Mouse (Mus musculus) erythroblast, embryonic 14.5 days (primary cell): Measurements from ENCODE around the gene Cnot4. TPM values are rescaled to one million over a fixed set of nuclear protein-coding genes. Genes with fewer than 3 reads are reported as not detected.
A peak's percentile ranks its signal among the peaks of the same experiment; 100 is the strongest.

ENCODE experiments used
- H3K27me3 ChIP-seq: 2 replicates; pipeline ENCODE4 v1.6.1; 2012; ENCODE audit warnings: inconsistent platforms; ENCODE audit not compliant: control insufficient read depth
- H3K36me3 ChIP-seq: 2 replicates; pipeline ENCODE4 v1.6.1; 2012; ENCODE audit warnings: mild to moderate bottlenecking, inconsistent platforms; ENCODE audit not compliant: control insufficient read depth
- H3K4me1 ChIP-seq: 2 replicates; pipeline ENCODE4 v1.6.1; 2012; ENCODE audit warnings: inconsistent platforms; ENCODE audit not compliant: control insufficient read depth
- H3K4me3 ChIP-seq: replicated peaks from 2 replicates; pipeline ENCODE3; 2012; ENCODE audit warnings: moderate library complexity, mild to moderate bottlenecking, inconsistent platforms
- H3K9me3 ChIP-seq: 2 replicates; pipeline ENCODE4 v1.6.1; 2012; ENCODE audit warnings: low read length, inconsistent platforms, mixed read lengths; ENCODE audit not compliant: control insufficient read depth
- GATA1 ChIP-seq: IDR thresholded peaks from 2 replicates; pipeline ENCODE4 v1.6.1; 2012; ENCODE audit warnings: low read length, inconsistent platforms, mixed read lengths
- TAL1 ChIP-seq: IDR thresholded peaks from 3 replicates; pipeline ENCODE4 v1.6.1; 2012; ENCODE audit warnings: low read length, inconsistent platforms, mixed read lengths
- polyA plus RNA-seq: library from polyadenylated mRNA; stranded (reverse); fragments of >175 nt; gene quantifications from 2 replicates; pipeline ENCODE4 v1.2.3, GENCODE M21; 2012

Cnot4 gene
- polyA plus RNA-seq, 1 experiment, result 0.46 TPM

DNA sequence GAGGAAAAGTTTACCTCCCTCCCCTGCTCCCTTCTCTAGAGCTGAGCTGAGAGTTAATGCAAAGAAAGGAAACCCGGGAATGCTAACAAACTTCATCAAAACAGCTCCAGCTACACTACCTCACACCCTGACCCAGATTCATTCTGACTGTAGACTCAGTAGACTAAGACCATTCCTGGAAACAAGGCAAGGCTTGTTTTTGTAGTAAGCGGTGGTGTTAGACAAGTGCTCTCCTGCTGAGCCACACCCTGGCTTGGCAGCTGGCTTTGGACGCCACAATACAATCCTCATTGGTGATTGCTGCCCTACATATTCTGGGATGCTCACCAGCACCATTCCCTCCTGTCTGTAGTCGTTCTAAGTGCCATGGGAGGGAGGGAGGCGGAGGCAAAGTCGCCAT lies 106.3 kb downstream of the Cnot4 start:
- H3K9me3 ChIP-seq, result no peaks in the 10 kb centered on the region
- peaks cover 13% of the 10 kb centered on the region for H3K36me3 ChIP-seq
- H3K27me3 ChIP-seq, result no peaks in the 10 kb centered on the region
- no peak overlapping the region for H3K4me3 ChIP-seq
- no peaks in the 10 kb centered on the region for H3K4me1 ChIP-seq
- no peak for TF ChIP-seq GATA1
- TF ChIP-seq TAL1, result no peak

DNA sequence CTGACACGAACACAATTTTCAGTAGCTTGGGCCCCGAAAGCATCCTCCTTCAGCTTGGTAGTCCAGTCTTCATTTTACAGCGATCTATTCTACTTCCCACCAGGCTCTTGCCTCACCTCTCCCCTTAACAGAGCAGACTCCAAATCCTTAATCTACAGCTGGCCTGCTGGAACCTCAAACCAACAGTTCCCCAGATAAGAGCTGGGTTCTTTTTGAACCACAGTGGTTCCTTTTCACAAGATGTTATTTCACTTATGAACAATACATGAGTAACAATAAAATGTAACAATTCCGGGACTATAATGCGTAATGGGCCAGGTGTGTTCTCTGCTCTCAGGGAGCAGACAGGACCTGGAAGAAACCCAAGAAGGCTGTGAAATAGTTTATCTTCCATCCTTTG lies 116.9 kb downstream of the Cnot4 start:
- Histone ChIP-seq H3K36me3 (peaks cover 12% of the 10 kb centered on the region), H3K4me1 (no peaks in the 10 kb centered on the region), H3K9me3 (no peaks in the 10 kb centered on the region), H3K27me3 (no peaks in the 10 kb centered on the region), H3K4me3 (no peak overlapping the region)
- TF ChIP-seq TAL1, result no peak
- TF ChIP-seq GATA1, result no peak

DNA sequence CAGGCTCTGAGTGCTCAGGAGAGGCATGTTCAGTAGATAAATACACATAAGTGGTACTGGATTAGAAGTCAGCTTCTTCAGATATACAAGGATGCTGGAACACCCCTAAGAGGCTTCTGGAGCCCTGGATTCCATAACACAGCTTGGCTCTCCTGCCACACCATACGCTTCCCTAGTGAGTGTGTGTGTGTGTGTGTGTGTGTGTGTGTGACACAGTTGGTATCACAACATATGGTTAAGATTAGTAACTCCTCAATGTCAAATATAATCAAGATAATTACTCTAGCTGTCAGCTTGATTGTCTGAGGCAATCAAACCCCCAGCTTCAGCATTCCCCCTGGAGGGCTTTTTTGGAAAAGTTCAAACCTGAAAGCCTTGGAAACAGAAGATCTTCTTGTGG lies 121.6 kb downstream of the Cnot4 start:
- Histone ChIP-seq H3K27me3 (no peaks in the 10 kb centered on the region), H3K36me3 (no peaks in the 10 kb centered on the region), H3K4me3 (no peak overlapping the region), H3K9me3 (no peaks in the 10 kb centered on the region), H3K4me1 (no peaks in the 10 kb centered on the region)
- no peak for TF ChIP-seq GATA1
- no peak for TF ChIP-seq TAL1

GRCm38 (mm10) chr6:35010705-35011104 lies 122.8 kb downstream of the Cnot4 start:
- H3K4me3 ChIP-seq, result no peak overlapping the region
- TF ChIP-seq GATA1 (no peak), TAL1 (no peak)
- no peaks in the 10 kb centered on the region for H3K4me1 ChIP-seq
- H3K27me3 ChIP-seq, result no peaks in the 10 kb centered on the region
- no peaks in the 10 kb centered on the region for H3K9me3 ChIP-seq
- no peaks in the 10 kb centered on the region for H3K36me3 ChIP-seq

- no peaks in the 10 kb centered on the region for H3K9me3 ChIP-seq
- no peaks in the 10 kb centered on the region for H3K27me3 ChIP-seq
- TF ChIP-seq GATA1, result no peak
- no peaks in the 10 kb centered on the region for H3K36me3 ChIP-seq
- no peaks in the 10 kb centered on the region for H3K4me1 ChIP-seq
- H3K4me3 ChIP-seq, result no peak overlapping the region
These were observed 131.3 kb downstream of the Cnot4 start for GRCm38 (mm10) chr6:35002261-35002669.

DNA sequence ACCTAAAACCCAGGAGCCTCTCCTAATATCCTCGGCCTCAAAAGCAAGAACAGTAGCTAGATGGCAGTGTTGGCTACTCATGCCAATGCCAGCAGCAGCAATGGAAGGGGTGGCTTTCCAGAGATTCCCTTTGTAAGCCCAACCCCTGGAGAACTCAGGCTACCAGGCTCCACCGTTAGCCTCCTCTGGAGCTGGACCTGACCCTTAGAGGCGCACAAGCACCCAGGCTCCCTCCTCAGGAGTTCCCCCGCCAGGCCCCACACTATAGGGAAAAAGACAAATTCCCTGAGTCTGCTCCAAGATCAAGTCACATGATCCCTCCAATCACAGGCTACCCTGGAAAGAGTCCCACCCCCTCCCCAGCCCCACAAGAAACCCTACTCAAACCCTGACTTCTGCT lies 134.4 kb downstream of the Cnot4 start:
- TF ChIP-seq GATA1, result no peak
- no peak for TF ChIP-seq TAL1
- Histone ChIP-seq H3K4me1 (peaks cover 9% of the 10 kb centered on the region), H3K4me3 (no peak overlapping the region), H3K27me3 (no peaks in the 10 kb centered on the region), H3K9me3 (no peaks in the 10 kb centered on the region), H3K36me3 (no peaks in the 10 kb centered on the region)

- H3K9me3 ChIP-seq, result no peaks in the 10 kb centered on the region
- H3K4me3 ChIP-seq, result no peak overlapping the region
- peaks cover 9% of the 10 kb centered on the region for H3K4me1 ChIP-seq
- no peaks in the 10 kb centered on the region for H3K36me3 ChIP-seq
- no peaks in the 10 kb centered on the region for H3K27me3 ChIP-seq
- TF ChIP-seq GATA1 (no peak), TAL1 (no peak)
These were observed 137.0 kb downstream of the Cnot4 start for GRCm38 (mm10) chr6:34996496-34996895.

- no peaks in the 10 kb centered on the region for H3K9me3 ChIP-seq
- H3K27me3 ChIP-seq, result no peaks in the 10 kb centered on the region
- H3K4me3 ChIP-seq, result peak overlapping the region; percentile 39
- TF ChIP-seq TAL1, result no peak
- TF ChIP-seq GATA1, result no peak
- H3K36me3 ChIP-seq, result no peaks in the 10 kb centered on the region
- peaks cover 9% of the 10 kb centered on the region for H3K4me1 ChIP-seq
These were observed 138.3 kb downstream of the Cnot4 start for GRCm38 (mm10) chr6:34995265-34995681.

DNA sequence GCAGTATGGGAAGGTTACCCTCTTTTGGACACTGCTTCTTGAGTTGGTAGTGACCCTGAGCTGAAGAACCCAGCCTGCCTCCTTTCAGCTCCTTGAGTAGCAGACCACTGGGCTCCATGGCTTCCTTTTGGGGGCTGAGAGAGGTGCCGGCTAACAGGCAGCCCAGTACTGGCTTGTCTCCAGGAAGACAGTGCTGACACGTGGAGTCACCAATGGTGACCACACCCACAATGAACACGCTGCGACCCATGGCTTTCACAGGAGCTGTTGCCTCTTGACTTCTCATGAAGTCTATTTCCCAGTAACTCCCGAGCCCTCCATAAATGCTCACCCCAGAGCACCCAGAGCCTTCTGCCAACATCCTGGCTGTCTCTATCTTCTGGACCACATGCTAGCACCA lies 138.8 kb downstream of the Cnot4 start:
- no peaks in the 10 kb centered on the region for H3K9me3 ChIP-seq
- no peaks in the 10 kb centered on the region for H3K27me3 ChIP-seq
- peak overlapping the region; percentile 39 for H3K4me3 ChIP-seq
- H3K36me3 ChIP-seq, result no peaks in the 10 kb centered on the region
- TF ChIP-seq GATA1, result no peak
- TF ChIP-seq TAL1, result no peak
- H3K4me1 ChIP-seq, result peaks cover 9% of the 10 kb centered on the region

GRCm38 (mm10) chr6:34989263-34989662 lies 144.3 kb downstream of the Cnot4 start:
- no peaks in the 10 kb centered on the region for H3K9me3 ChIP-seq
- H3K36me3 ChIP-seq, result no peaks in the 10 kb centered on the region
- peaks cover 3% of the 10 kb centered on the region for H3K4me1 ChIP-seq
- H3K4me3 ChIP-seq, result no peak overlapping the region
- TF ChIP-seq TAL1 (no peak), GATA1 (no peak)
- peaks cover 2% of the 10 kb centered on the region; the same call in 1 of the 2 replicates for H3K27me3 ChIP-seq
